Mouse (Mus musculus) layer of hippocampus, postnatal 14 days (tissue): ENCODE data around the gene Hipk1. TPM values are rescaled to one million over a fixed set of nuclear protein-coding genes. Genes with fewer than 3 reads are reported as not detected.
A peak's percentile ranks its signal among the peaks of the same experiment; 100 is the strongest.

Experiments
- DNase-seq, 2 experiments: peaks; one replicate each; pipeline ENCODE4 v3.0.0; 2021 to 2022; ENCODE audit warnings: low spot score in 2 of 2, mixed read lengths in 1 of 2
- total RNA-seq, 2 experiments: library from RNA; stranded (reverse); gene quantifications; 2 replicates each; pipeline ENCODE4 v1.2.3; 2021

Gene Hipk1
- total RNA-seq, 2 experiments from 2014 or later, result 91.2 to 91.3 TPM

GRCm38 (mm10) chr3:103755351-103755750, 36.0 kb downstream of the Hipk1 start:
- no peak for DNase-seq

- DNase-seq, result no peak
Observed at GRCm38 (mm10) chr3:103751558-103751957, 39.8 kb downstream of the Hipk1 start.

DNA sequence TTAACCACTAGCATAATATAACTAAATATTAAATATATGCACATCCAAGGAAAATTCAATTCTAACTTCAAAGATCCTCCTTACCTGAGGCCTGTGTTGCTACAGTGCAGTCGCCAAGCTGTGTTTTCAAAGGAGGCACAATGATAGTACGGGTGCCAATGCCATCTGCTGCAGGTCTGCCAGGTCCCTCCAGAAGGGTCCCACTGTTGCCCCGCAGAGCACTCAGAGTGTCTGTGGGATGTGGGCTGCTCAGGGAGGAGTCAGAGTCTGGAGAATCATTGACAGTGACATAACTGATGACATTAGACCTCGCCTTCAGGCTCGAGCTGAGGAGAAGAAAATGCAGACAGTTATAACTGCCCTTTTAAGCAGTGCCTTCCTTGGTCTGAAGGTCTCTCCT, 44.7 kb downstream of the Hipk1 start:
- DNase-seq, result no peak

- no peak for DNase-seq
Observed at GRCm38 (mm10) chr3:103745001-103745770, 46.2 kb downstream of the Hipk1 start.

GRCm38 (mm10) chr3:103743208-103743607, 48.2 kb downstream of the Hipk1 start:
- DNase-seq, result no peak

GRCm38 (mm10) chr3:103740342-103740741, 51.0 kb downstream of the Hipk1 start:
- no peak for DNase-seq

GRCm38 (mm10) chr3:103739329-103739728, 52.0 kb downstream of the Hipk1 start, which contains the start of gene Gm10964:
Gene Gm10964, plus strand, starts transcription at chr3:103739366.
- DNase-seq, result no peak

GRCm38 (mm10) chr3:103737778-103738571, 53.4 kb downstream of the Hipk1 start, which contains the start of gene Olfml3:
Gene Olfml3, minus strand, starts transcription at chr3:103738001.
- DNase-seq, result peak; percentile 89 to 91

- DNase-seq, result no peak
Observed at GRCm38 (mm10) chr3:103737061-103737754, 54.2 kb downstream of the Hipk1 start.

DNA sequence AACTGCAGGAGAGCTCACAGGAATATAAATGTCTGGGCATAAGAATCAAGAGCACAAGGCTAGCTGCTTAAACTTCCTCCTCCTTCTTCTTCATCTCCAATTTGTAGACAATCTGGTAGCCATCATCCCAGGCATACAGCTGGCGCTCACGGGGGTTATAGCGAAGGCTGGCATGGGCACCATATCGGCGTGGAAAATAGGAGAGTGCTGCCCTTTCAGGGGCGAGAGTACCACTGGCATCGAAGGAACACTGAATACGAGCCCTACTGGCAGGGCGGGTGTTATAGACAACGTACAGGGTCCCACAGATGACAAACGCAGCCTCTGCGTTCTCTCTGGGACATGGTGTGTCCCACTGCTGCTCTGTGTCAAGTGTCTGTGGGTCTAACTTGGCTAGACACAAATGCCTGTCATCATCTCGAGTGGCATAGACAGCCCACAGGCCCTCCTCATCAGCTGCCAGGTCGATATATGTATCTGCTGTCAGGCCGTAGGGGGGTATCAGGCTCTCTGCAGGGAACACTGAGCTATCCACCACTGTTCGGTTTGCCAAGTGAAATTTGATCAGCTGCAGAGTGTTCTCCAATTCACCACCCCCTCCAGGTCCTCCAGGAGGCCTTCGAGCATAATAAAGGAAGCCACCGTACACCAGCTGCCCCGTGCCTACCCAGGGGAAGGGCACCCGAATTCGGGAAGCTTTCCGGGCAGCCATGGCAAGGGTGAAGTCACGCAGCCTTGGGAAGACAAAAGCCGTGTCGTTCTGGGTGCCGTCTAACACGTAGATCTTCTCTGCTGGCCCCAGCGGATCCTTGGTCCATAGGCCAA, 55.4 kb downstream of the Hipk1 start:
- DNase-seq, result no peak

DNA sequence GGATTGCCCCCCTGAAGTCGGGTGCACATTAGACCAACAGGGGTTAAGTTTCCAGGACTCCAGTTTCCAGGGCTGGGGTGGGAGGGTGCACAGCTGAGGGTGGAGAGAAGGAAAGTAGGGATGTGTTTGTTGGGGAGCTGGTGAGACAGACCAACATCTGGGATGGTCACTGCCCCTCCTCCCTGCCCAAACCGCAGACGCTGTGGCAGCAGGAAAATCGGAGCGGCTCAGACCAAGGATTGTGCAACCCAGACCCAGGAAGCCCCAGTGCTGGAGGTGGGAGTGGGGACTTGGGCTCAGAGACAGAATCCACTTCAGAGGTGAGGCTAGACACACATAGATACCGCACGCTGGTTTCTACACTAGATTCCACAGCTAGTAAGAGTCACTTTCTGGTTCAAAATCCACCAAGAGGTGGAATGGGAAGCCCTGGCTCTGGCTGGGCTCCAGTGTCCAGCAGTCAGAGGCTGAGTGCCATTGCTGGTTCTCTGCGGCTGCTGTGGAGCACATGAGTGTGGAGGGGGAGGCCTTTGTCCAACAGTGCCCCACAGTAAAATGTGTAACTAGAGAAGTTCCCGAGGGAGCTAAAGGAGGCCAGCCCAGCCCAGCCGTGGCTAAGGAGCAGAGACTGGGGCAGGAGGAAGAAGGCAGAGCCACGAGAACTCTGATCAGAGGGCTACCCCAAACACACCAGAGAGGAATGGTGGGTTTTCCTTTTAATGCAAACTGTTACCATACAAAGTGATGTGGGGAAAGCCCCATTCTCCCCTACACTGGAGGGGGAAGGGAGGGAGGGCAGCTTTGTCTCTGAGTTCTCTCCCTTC, 56.5 kb downstream of the Hipk1 start:
- DNase-seq, result no peak

DNA sequence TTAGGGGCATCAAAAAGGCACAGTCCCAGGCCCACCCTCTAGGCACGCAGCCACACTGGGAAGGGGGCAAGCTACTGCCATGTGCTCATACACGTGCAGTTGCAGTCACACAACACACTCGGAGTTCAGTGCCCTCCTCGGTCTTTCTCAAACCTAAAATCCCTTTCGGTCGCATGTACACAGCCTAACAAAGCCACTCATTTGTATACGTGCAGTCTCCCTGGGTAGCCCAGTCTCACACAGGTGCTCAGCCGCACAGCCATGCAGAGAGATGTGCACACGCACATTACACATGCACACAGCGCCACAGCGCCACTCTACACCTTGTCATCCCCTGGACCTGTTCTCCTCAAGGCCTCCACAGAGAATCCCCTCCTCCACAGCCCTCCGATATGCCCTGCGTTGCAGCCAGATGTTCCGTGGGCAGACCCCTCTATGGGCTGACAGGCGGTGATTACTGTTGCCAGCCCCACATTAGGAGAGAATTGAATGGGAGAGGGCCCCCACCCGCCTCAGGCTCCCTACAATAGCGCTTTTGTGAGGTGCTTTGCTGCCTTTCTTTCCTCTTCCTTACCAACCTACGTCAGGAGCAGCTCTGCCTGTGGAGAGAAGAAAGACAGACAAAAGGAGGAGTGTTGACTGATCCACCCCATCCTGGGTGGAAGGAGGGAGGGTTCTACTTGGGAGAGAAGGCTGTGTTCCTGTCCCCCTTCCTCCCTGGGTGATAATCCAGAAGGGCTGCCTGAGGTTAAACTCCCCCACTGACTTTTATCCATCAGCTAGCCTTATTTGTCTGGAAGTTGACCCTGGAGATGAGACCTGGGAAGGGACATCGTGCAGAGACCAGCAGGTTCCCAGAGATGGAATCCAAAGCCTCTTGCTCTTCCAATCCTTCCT, 57.3 kb downstream of the Hipk1 start:
- DNase-seq, result peak; percentile 43 to 53

DNA sequence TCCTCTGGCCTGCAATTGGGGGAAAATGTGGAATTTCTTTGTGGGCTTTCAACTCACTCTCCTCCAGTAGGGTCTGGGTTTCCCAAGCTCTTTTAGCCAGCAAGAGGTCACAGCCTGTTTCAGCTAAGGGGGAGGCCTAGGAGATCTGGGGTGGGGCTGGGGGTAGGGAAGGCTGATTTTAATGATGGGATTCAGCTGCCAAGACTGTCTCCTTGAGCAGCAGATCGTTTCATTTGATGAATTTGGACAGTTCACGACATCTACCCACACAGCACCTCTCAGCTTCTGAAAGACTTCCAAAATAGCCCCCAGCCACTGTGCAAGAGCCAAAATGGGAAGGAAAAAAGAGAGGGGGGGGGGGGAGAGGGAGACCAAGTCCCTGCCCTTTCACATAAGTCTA, 58.2 kb downstream of the Hipk1 start:
- no peak for DNase-seq

DNA sequence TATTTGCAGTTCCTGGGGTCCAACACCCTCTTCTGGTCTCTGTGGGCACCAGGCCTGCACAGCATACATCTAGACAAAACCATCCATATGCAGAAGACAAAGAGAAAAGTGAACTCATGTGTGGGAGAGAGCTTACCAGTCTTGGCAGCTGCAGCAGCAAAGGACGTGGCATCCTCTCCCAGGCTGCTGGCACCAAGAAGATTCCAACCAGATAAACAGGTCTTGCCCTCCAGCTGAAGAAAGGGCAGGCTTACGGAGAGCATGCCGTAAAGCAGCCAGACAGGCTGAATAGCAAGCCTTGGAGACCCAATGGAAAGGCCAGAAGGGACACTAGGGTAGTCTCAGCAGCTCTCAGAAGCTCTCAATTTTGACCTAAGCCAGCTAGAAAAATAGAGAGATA, 59.2 kb downstream of the Hipk1 start:
- no peak for DNase-seq

- DNase-seq, result no peak
Observed at GRCm38 (mm10) chr3:103729850-103730249, 61.5 kb downstream of the Hipk1 start.

DNA sequence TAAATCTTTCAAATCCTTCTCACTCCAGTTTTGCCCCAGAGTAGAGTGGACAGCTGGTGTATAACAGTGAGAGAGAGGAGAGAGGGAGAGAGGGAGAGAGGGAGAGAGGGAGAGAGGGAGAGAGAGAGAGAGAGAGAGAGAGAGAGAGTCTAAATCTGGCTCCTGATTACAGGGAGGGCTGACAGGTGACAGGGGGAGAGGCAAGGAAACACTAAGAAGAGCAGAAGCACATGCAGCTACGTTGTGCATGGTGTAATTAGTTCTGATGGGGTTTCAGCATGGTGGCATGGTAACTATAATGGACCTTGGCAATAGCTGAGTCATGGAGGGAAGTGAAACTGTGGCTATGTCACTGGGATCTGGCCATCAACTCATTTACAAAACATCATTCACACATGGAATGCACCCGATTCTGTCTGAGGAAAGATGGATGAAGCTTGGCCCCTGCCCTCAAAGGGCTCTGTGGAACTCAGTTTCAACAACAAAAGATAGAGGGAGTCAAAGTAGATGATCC, 63.5 kb downstream of the Hipk1 start:
- no peak for DNase-seq

DNA sequence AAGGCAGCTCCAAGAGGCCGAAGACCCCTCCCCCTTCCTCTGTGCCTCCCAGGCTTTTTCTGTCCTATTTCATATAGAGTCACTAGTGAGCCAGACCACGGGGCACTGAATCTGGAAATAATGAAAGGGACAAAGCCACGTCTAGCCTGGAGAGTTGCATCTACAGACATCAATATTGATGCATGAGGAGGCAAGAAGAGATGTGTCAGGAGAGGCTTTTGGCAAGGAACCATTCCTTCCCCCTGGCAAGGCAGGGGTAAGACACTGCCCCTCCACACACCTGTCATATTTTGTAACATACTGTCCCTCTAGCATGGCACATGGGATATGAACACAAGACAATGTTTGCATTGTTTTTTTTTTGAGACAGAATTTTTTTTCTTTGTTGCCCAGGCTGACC, 64.7 kb downstream of the Hipk1 start:
- DNase-seq, result no peak

- DNase-seq, result no peak
Observed at GRCm38 (mm10) chr3:103724137-103724536, 67.2 kb downstream of the Hipk1 start.

DNA sequence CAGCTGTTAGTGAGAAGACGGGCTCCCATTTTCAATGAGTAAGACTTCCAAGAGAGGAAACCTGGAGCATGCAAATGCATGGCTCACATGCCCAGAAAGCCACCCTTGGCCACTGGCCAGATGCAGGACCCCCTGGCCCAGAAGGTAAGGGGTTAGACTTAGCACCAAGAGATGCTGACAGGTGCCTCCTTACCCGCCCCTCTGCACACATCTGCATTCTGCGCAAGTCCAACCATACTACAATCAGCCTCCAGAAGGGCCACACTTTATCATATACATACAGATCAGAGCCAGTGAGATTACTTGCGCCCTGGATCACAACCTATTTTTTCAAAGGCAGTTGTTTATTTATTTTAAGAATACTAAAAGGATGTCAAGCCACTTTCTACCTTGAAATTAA, 72.6 kb downstream of the Hipk1 start:
- DNase-seq, result no peak
